Mouse (Mus musculus) retina, adult 2 months (tissue): ENCODE results near the gene Taar5.

ENCODE experiments used
- DNase-seq: peaks from one replicate; pipeline ENCODE4 v3.0.0-alpha.2; 2012; ENCODE audit warnings: low read depth, low spot score

The Taar5 gene

DNA sequence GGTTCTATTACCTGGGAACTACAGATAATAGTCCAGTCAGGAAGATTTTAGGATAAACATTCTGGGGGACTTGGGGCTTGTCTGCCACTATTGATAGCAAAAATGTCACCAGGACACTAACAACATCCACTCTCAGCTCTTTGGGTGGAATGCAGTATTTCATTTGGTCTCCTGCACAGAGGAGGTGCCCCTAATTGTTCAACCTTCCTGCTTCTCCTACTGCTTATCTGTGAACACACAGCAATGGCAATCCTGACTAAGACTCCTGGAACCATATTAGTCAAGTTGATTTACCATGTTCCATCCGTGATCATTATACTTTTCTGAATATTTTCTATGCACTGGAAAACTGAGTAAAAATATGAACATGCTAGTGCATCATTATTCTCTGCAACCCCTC is 37.6 kb downstream of the Taar5 start:
- DNase-seq = no peak
